Mouse (Mus musculus) liver, postnatal 0 days (tissue): Measurements from ENCODE around the gene Cgref1. TPM values are rescaled to one million over a fixed set of nuclear protein-coding genes. Genes with fewer than 3 reads are reported as not detected.

Source experiments
- ATAC-seq: fragments of 200-750 bp; cut with Nextera tagmentation; 2 replicates; pipeline ENCODE4 v1.8.0; 2017; ENCODE audit warnings: mild to moderate bottlenecking, moderate library complexity
- DNase-seq: peaks from one replicate; pipeline ENCODE4 v3.0.0-alpha.2; 2016
- H3K27ac ChIP-seq: fragments of 300-500 bp; sonication (generic); 2 replicates; pipeline ENCODE4 v1.5.1; 2014; ENCODE audit warnings: antibody characterized with exemption, moderate library complexity, mild to moderate bottlenecking, low read depth
- H3K27me3 ChIP-seq: fragments of 300-500 bp; sonication (generic); 2 replicates; pipeline ENCODE4 v1.6.1; 2014; ENCODE audit warnings: low read length, control low read depth, mixed read lengths; ENCODE audit not compliant: insufficient read depth
- H3K36me3 ChIP-seq: fragments of 300-500 bp; sonication (generic); replicated peaks from 2 replicates; pipeline ENCODE4 v1.6.1; 2014; ENCODE audit warnings: mild to moderate bottlenecking, control low read depth, low read length, moderate library complexity, mixed read lengths; ENCODE audit not compliant: insufficient read depth
- H3K4me1 ChIP-seq: fragments of 300-500 bp; sonication (generic); 2 replicates; pipeline ENCODE4 v1.6.1; 2014; ENCODE audit warnings: antibody characterized with exemption, mild to moderate bottlenecking, control low read depth; ENCODE audit not compliant: insufficient read depth
- H3K4me2 ChIP-seq: fragments of 300-500 bp; sonication (generic); 2 replicates; pipeline ENCODE4 v1.6.1; 2014; ENCODE audit warnings: low read depth, mild to moderate bottlenecking, low read length, moderate library complexity, mixed read lengths
- H3K4me3 ChIP-seq: fragments of 300-500 bp; sonication (generic); 2 replicates; pipeline ENCODE4 v1.5.1; 2014; ENCODE audit warnings: low read depth, low read length
- H3K9ac ChIP-seq: fragments of 300-500 bp; sonication (generic); replicated peaks from 2 replicates; pipeline ENCODE4 v1.6.1; 2014; ENCODE audit warnings: mild to moderate bottlenecking, moderate library complexity
- H3K9me3 ChIP-seq: fragments of 300-500 bp; sonication (generic); 2 replicates; pipeline ENCODE4 v1.6.1; 2016; ENCODE audit warnings: mild to moderate bottlenecking, control low read depth, low read length, mixed read lengths
- CTCF ChIP-seq: sonication (generic); IDR thresholded peaks from 2 replicates; pipeline ENCODE4 v1.5.1; 2016; ENCODE audit warnings: antibody characterized with exemption, low read depth
- EP300 ChIP-seq: IDR thresholded peaks from 2 replicates; pipeline ENCODE4 v1.6.1; 2016; ENCODE audit warnings: antibody characterized with exemption, low read depth, mild to moderate bottlenecking
- WGBS: fragments of 180-500 bp; shearing (Covaris S2); extraction: QIAGEN DNeasy Blood & Tissue Kit; methylation state at CpG from one replicate; pipeline ENCODE4 v1.1.7; 2014; ENCODE audit not compliant: insufficient replicate concordance; 5-methylcytosine and 5-hydroxymethylcytosine counted together
- polyA plus RNA-seq: library from polyadenylated mRNA; unstranded; fragments of >200 nt; fragmentation: Nextera tagmentation; extraction: Ambion mirVana; gene quantifications from 2 replicates; pipeline ENCODE4 v1.2.1, GENCODE M21; 2015

The Cgref1 gene
- polyA plus RNA-seq, 1 experiment from 2014 or later, result 18.7 TPM

DNA sequence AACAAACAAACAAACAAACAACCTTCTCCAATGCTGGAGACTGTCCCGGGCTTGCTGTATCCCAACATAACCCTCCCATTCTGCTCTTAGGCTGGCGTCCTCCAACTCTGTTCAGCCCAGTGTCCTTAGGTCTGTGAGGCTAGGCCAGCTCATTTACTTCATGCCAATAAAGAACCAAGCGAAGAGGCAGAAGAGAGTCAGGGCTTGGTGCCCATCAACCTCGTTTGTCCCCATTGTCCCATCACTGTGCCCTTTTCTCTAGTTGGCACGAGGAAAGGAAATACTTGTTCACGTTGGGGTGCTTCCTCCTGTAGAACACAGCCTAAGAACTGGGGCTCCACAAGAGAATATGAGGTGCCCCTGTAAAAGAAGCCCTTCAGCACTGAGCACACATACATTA is 6.3 kb upstream of the Cgref1 start:
- Histone ChIP-seq H3K27ac (no peak overlapping the region), H3K4me3 (no peak overlapping the region), H3K4me2 (no peak overlapping the region), H3K27me3 (no peaks in the 10 kb centered on the region), H3K4me1 (peaks cover 13% of the 10 kb centered on the region), H3K9ac (no peak overlapping the region), H3K9me3 (no peaks in the 10 kb centered on the region), H3K36me3 (peaks cover 38% of the 10 kb centered on the region)
- DNase-seq (no peak), ATAC-seq (no peak)
- WGBS, result 67% methylated on average over 6 of the region's 6 CpGs
- TF ChIP-seq CTCF, result no peak
- no peak for TF ChIP-seq EP300

DNA sequence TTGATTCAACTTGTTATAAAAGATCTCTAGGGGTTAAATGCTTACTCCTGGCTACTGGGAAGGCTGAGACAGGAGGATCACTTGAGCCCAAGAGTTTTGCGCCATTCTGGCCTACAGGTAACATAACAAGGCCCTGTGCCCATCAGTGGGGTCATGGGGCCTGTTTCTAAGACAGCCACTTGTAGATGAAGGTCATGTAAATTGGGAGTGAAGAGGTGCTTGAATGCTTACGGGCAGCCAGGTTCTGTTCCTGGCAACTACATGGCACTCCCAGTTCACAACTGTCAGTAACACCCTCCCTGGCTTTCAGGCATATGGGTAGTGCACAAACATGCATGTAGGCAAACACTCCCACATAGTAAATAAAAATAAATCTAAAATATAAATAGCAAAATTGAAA is 5.5 kb upstream of the Cgref1 start:
- Histone ChIP-seq H3K4me3 (no peak overlapping the region), H3K4me1 (peaks cover 13% of the 10 kb centered on the region), H3K9me3 (no peaks in the 10 kb centered on the region), H3K36me3 (peaks cover 36% of the 10 kb centered on the region), H3K27me3 (no peaks in the 10 kb centered on the region), H3K4me2 (peak overlapping the region; percentile 88), H3K9ac (no peak overlapping the region), H3K27ac (no peak overlapping the region)
- DNase-seq (no peak), ATAC-seq (no peak)
- 88% methylated on average over 2 of the region's 2 CpGs for WGBS
- no peak for TF ChIP-seq EP300
- TF ChIP-seq CTCF, result no peak

DNA sequence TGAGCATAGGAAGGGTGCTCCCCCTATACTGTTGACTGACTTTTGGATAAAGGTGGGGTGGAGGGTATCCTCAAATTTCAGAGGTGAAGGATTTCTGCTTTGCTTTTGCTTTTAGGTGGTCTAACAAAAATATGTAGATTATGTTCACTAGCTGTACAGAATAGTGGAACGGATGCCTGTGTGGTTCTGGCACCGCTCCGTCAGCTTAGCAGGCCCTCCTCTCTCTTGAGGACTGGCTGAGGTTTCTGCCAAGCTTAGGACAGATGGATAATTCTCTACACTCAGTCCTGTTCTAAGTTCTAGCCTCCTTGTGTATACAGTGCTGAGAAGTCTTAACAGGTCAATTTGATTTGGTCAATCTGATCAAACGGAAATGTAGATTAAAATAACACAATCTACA is 5.1 kb upstream of the Cgref1 start:
- no peaks in the 10 kb centered on the region for H3K27me3 ChIP-seq
- peak overlapping the region; percentile 69 for H3K4me3 ChIP-seq
- H3K9ac ChIP-seq, result peak overlapping the region; percentile 69
- no peaks in the 10 kb centered on the region for H3K9me3 ChIP-seq
- H3K4me1 ChIP-seq, result peaks cover 13% of the 10 kb centered on the region
- TF ChIP-seq EP300, result no peak
- no peak for TF ChIP-seq CTCF
- H3K4me2 ChIP-seq, result peak overlapping the region; percentile 88
- no peak for DNase-seq
- WGBS, result 54% methylated on average over 4 of the region's 4 CpGs
- peak overlapping the region; percentile 86 for H3K27ac ChIP-seq
- 0 out of 2 replicates have a peak, but pooled peaks have one; percentile 5 for ATAC-seq
- H3K36me3 ChIP-seq, result peaks cover 31% of the 10 kb centered on the region

DNA sequence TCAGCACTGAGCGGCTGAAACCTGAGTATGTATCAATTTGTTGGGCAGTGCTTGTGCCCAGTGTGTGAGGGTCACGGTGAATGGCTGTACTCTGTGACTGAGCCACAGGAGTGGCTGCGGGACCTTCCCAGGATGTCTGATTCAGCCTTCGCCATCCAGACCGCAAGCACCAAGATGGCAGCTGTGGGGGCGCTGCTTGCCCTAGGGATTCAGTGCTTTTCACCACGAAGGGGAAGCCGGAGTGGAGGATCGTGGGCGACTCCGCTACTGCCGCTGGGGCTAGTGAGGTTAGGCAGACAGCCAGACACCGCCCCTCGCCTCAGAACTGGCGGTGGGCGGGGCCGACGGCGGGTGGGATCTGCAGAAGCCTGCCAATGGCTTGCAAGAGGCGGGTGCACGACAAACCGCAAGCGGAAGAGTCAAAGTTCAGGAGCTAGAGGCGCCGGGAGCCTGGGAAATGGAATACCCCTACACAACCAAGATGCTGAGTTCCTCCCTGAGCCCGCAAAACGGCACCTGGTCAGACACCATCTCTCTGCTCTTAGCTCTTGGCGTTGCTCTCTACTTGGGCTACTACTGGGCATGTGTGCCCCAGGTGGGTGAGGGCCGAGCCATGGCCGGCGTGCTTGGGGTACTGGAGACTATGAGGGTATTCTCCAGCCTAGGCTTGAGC is 4.4 kb upstream of the Cgref1 start:
- peak overlapping the region; percentile 86 for H3K27ac ChIP-seq
- ATAC-seq (peak; percentile 88), DNase-seq (peak; percentile 94)
- WGBS, result under 1% methylated on average over 31 of the region's 31 CpGs
- no peaks in the 10 kb centered on the region for H3K9me3 ChIP-seq
- peaks cover 24% of the 10 kb centered on the region for H3K36me3 ChIP-seq
- peak overlapping the region; percentile 88 for H3K4me2 ChIP-seq
- H3K4me3 ChIP-seq, result peak overlapping the region; percentile 69
- H3K27me3 ChIP-seq, result no peaks in the 10 kb centered on the region
- TF ChIP-seq CTCF (peak; percentile 42), EP300 (no peak)
- peak overlapping the region; percentile 69 for H3K9ac ChIP-seq
- H3K4me1 ChIP-seq, result peaks cover 13% of the 10 kb centered on the region

DNA sequence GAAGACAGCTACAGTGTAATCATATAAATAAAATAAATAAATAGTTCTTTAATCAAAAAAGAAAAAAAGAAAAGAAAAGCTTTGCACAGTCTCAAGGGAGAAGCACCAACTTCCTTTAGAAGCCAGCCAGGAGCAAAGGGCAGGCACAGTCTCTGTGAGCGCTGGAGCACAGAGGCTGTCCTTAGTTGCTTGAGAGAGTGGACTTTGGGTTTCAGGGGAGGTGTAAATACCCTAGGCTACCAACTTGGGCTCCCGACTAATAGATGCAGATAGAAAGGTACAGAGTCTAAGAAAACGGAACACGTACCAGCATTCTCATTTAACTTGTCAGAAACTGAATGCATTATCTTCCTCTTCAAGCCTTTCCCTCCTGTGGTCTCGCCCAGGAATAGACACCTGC is 3.2 kb upstream of the Cgref1 start:
- DNase-seq (no peak), ATAC-seq (no peak)
- H3K9ac ChIP-seq, result no peak overlapping the region
- H3K27me3 ChIP-seq, result no peaks in the 10 kb centered on the region
- no peak overlapping the region for H3K4me3 ChIP-seq
- H3K36me3 ChIP-seq, result peaks cover 13% of the 10 kb centered on the region
- H3K27ac ChIP-seq, result no peak overlapping the region
- H3K4me2 ChIP-seq, result no peak overlapping the region
- 63% methylated on average over 5 of the region's 5 CpGs for WGBS
- TF ChIP-seq EP300 (no peak), CTCF (no peak)
- no peaks in the 10 kb centered on the region for H3K9me3 ChIP-seq
- peaks cover 13% of the 10 kb centered on the region for H3K4me1 ChIP-seq

DNA sequence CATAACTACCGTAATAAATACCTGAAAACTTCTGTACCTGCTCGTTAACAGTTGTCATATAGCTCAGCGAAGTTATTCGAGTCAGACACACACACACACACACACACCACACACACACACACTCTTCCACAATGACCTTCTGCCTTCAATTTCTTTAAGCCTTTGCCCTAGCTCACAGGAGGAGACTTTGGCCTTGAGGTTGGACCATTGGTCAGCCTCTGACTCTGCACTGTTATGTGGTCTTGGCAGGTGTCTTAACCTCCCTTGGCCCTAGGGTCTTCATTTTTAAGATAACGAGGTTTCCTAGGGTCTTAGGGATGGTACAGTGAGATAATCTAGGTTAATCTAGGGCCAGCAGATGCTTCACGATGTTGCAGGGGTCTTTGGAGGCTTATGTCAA is 1.0 kb downstream of the Cgref1 start:
- Histone ChIP-seq H3K9ac (no peak overlapping the region), H3K4me1 (no peaks in the 10 kb centered on the region), H3K27me3 (no peaks in the 10 kb centered on the region), H3K27ac (no peak overlapping the region), H3K4me3 (no peak overlapping the region), H3K4me2 (peak overlapping the region; percentile 71; the same call in 1 of the 2 replicates), H3K36me3 (no peaks in the 10 kb centered on the region), H3K9me3 (no peaks in the 10 kb centered on the region)
- no peak for TF ChIP-seq EP300
- no peak for TF ChIP-seq CTCF
- WGBS, result 85% methylated on average over 6 of the region's 6 CpGs
- DNase-seq, result no peak
- no peak for ATAC-seq

DNA sequence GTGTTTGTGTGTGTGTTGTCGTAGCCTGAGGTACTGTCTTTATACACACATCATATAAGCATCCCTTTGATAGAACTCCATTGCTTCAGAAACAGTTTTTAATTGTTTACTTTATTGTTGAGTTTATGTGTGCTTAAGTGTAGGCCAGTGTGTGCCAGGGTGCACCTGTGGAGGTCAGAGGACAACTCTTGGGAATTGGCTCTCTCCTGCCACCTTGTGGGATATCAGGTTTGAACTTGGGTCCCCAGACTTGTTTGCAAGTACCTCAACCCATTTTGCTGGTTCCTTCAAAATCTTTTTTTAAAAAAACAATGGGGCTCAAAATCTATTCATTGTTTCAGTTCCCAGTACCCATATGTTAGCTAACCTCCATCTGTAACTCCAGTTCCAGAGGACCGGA is 2.4 kb downstream of the Cgref1 start:
- H3K27me3 ChIP-seq, result no peaks in the 10 kb centered on the region
- DNase-seq, result peak; percentile 50
- ATAC-seq, result no peak
- WGBS, result 95% methylated on average over 2 of the region's 2 CpGs
- no peak overlapping the region for H3K9ac ChIP-seq
- H3K4me2 ChIP-seq, result no peak overlapping the region
- TF ChIP-seq CTCF (peak; percentile 62), EP300 (no peak)
- H3K27ac ChIP-seq, result no peak overlapping the region
- no peaks in the 10 kb centered on the region for H3K9me3 ChIP-seq
- no peaks in the 10 kb centered on the region for H3K4me1 ChIP-seq
- H3K36me3 ChIP-seq, result no peaks in the 10 kb centered on the region
- H3K4me3 ChIP-seq, result no peak overlapping the region
